Mouse (Mus musculus) megakaryocyte, embryonic 14.5 days (primary cell): ENCODE measurements around the gene Thtpa. TPM values are rescaled to one million over a fixed set of nuclear protein-coding genes. Genes with fewer than 3 reads are reported as not detected.

Experiments
- H3K27me3 ChIP-seq: replicated peaks from 2 replicates; pipeline ENCODE3; 2012; ENCODE audit warnings: inconsistent platforms
- H3K36me3 ChIP-seq: replicated peaks from 2 replicates; pipeline ENCODE3; 2012; ENCODE audit warnings: low read length, inconsistent platforms, mixed read lengths
- H3K4me1 ChIP-seq: 2 replicates; pipeline ENCODE4 v1.6.1; 2012; ENCODE audit warnings: inconsistent platforms
- H3K4me3 ChIP-seq: replicated peaks from 2 replicates; pipeline ENCODE3; 2012; ENCODE audit warnings: moderate library complexity, mild to moderate bottlenecking, inconsistent platforms
- H3K9me3 ChIP-seq: 2 replicates; pipeline ENCODE4 v1.6.1; 2012; ENCODE audit warnings: inconsistent platforms
- FLI1 ChIP-seq: IDR thresholded peaks from 2 replicates; pipeline ENCODE4 v1.6.1; 2012; ENCODE audit warnings: low read length, inconsistent platforms, mixed read lengths
- GATA1 ChIP-seq: IDR thresholded peaks from 3 replicates; pipeline ENCODE4 v1.6.1; 2012; ENCODE audit warnings: mixed read lengths, low read length, inconsistent platforms, borderline replicate concordance
- polyA plus RNA-seq: library from polyadenylated mRNA; stranded (reverse); fragments of >175 nt; gene quantifications from 2 replicates; pipeline ENCODE4 v1.2.3, GENCODE M21; 2012; ENCODE audit warnings: low replicate concordance; ENCODE audit not compliant: insufficient read depth

Thtpa gene
- polyA plus RNA-seq, 1 experiment = 2.4 TPM

- H3K9me3 ChIP-seq = peaks cover 6% of the 10 kb centered on the region; the same call in 1 of the 2 replicates
- peak overlapping the region; percentile 92 for H3K4me3 ChIP-seq
- no peaks in the 10 kb centered on the region for H3K36me3 ChIP-seq
- TF ChIP-seq GATA1 = no peak
- no peak for TF ChIP-seq FLI1
- H3K4me1 ChIP-seq = peaks cover 66% of the 10 kb centered on the region
- H3K27me3 ChIP-seq = peaks cover 91% of the 10 kb centered on the region
These were observed 19.5 kb downstream of the Thtpa start for GRCm38 (mm10) chr14:55113975-55114645.

DNA sequence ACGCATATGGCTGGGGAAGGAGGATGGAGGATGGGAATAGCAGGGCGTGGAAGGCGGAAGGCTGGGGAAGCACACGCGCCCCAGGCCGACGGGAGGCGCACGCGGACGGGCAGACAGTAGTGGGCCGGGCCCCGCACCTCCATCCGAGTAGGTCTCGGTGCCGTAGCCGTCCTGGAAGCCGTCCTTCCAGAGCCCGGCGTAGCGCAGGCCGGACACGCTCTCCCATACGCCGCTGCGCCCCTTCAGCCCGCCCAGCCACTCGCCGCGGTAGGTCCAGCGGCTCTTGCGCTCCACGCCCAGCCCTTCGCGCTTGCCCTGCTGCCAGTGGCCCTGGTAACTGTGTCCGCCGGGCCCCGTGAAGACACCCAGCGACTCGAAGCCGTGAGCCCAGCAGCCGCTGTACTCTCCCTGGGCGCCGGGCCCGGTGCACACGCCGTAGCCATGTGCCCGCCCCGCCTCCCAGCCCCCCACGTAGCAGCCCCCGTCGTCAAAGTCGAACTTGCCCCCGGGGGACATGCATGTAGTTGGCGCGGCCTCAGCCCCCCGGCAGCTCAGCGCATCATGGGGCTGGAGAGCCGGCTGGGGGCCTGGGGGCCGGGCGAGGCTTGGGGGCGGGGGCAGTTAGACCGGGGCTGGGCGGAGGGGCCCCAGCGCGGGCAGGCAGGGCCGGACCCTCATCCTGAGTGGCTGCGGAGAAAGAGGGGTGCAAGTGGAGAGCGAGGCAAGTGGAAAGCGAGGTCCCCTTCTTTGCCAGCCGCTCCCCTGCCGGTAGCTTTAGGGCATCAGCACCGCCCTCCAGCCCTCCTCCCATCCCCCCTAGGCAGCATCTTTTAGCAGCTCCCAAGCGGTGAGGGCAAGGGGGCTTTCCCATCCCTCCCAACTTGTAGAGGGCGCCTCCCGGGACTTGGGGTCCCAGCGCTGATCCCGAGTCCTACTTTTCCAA, 20.4 kb downstream of the Thtpa start:
- peak overlapping the region; percentile 92 for H3K4me3 ChIP-seq
- no peak for TF ChIP-seq GATA1
- no peak for TF ChIP-seq FLI1
- no peaks in the 10 kb centered on the region for H3K36me3 ChIP-seq
- H3K9me3 ChIP-seq = peaks cover 6% of the 10 kb centered on the region; the same call in 1 of the 2 replicates
- H3K4me1 ChIP-seq = peaks cover 57% of the 10 kb centered on the region
- H3K27me3 ChIP-seq = peaks cover 86% of the 10 kb centered on the region

GRCm38 (mm10) chr14:55115846-55116245, 21.3 kb downstream of the Thtpa start:
- TF ChIP-seq GATA1 = no peak
- no peak for TF ChIP-seq FLI1
- H3K4me1 ChIP-seq = peaks cover 49% of the 10 kb centered on the region
- no peak overlapping the region for H3K4me3 ChIP-seq
- H3K9me3 ChIP-seq = peaks cover 6% of the 10 kb centered on the region; the same call in 1 of the 2 replicates
- H3K36me3 ChIP-seq = no peaks in the 10 kb centered on the region
- peaks cover 80% of the 10 kb centered on the region for H3K27me3 ChIP-seq

DNA sequence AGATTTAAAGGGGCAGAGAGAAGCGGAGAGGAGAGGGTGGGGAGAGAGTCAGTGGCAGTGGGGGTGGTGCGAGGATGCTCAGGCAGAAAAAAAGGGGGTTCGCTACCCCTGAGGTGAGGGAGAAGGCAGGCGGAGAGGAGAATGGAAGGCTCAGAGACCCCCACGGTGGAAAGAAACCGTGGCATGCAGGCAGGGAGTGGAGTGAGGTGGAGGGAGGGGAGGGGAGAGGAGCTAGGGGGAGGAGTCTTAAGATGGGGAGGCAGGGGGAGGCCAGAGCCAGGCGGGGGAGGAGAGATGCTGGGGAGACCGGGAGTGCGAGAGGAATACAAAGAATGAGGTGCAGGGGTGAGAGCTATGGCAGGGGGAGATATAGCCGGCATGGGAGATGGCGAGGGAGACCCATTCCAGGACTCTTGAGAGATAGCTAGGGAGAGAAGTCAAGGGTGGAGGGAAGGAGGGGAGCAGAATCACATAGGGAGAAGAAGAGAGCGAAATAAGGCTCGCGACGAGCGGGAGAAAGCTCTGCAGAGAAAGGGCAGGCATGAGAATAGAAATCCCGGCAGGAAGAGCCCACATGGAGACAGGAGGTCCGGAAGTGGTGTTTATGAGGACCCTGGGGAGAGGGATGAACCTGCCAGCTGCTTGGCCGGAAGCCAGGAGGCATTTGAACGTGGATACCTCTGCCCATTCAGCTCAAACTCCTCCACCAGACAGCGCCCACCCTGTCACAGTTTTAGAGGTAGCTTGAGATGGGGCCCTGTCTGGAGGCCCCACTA, 22.0 kb downstream of the Thtpa start, which contains the start of gene Jph4:
Gene Jph4, minus strand, starts transcription at position 511 of the 776 bp plus-strand sequence.
- Histone ChIP-seq H3K27me3 (peaks cover 74% of the 10 kb centered on the region), H3K4me3 (no peak within 1 kb of the TSS)
- TF ChIP-seq GATA1 (no peak), FLI1 (no peak)

DNA sequence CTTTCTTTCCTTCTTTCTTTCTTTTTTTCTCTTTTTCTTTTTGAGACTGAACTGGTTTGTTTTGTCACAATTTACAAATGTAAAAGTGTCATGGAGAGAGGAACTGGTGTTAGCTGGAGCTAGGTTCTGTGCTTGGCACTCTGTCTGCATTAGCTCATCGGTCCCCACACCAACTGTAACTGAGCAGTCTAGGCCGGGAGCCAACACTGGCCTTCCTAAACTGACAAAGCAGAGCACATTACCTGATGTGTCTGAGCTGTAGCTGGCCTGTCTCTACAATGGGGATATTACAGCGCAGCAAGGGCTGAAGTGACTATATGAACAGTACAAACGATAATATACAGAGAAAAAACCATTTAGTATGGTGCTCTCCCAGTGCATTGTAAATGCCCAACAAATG, 24.3 kb downstream of the Thtpa start:
- TF ChIP-seq FLI1 (no peak), GATA1 (no peak)
- H3K4me3 ChIP-seq = no peak overlapping the region
- peaks cover 72% of the 10 kb centered on the region for H3K27me3 ChIP-seq
- H3K9me3 ChIP-seq = 0 out of 2 replicates have a peak, but pooled peaks cover under 1% of the 10 kb centered on the region
- peaks cover 53% of the 10 kb centered on the region for H3K4me1 ChIP-seq
- H3K36me3 ChIP-seq = no peaks in the 10 kb centered on the region

More for the DNA sequence above, 22.0 kb downstream of the Thtpa start, which contains the start of gene Jph4:
- H3K4me1 ChIP-seq = peaks cover 46% of the 10 kb centered on the region
- H3K36me3 ChIP-seq = no peaks in the 10 kb centered on the region
- H3K9me3 ChIP-seq = peaks cover 6% of the 10 kb centered on the region; the same call in 1 of the 2 replicates

GRCm38 (mm10) chr14:55119421-55120134, 25.0 kb downstream of the Thtpa start:
- Histone ChIP-seq H3K27me3 (peaks cover 71% of the 10 kb centered on the region), H3K36me3 (no peaks in the 10 kb centered on the region), H3K9me3 (no peaks in the 10 kb centered on the region), H3K4me1 (peaks cover 49% of the 10 kb centered on the region), H3K4me3 (no peak overlapping the region)
- TF ChIP-seq GATA1 = no peak
- no peak for TF ChIP-seq FLI1

- Histone ChIP-seq H3K9me3 (peaks cover 6% of the 10 kb centered on the region), H3K4me1 (peaks cover 30% of the 10 kb centered on the region), H3K4me3 (peak overlapping the region; percentile 74), H3K27me3 (peaks cover 69% of the 10 kb centered on the region), H3K36me3 (no peaks in the 10 kb centered on the region)
- no peak for TF ChIP-seq GATA1
- TF ChIP-seq FLI1 = no peak
These were observed 27.4 kb downstream of the Thtpa start for GRCm38 (mm10) chr14:55121947-55122346.

- H3K27me3 ChIP-seq = peaks cover 68% of the 10 kb centered on the region
- no peak for TF ChIP-seq FLI1
- TF ChIP-seq GATA1 = no peak
- H3K36me3 ChIP-seq = no peaks in the 10 kb centered on the region
- H3K4me3 ChIP-seq = peak overlapping the region; percentile 74
- H3K9me3 ChIP-seq = peaks cover 6% of the 10 kb centered on the region
- H3K4me1 ChIP-seq = peaks cover 27% of the 10 kb centered on the region
These were observed 27.8 kb downstream of the Thtpa start for GRCm38 (mm10) chr14:55122359-55122758.

DNA sequence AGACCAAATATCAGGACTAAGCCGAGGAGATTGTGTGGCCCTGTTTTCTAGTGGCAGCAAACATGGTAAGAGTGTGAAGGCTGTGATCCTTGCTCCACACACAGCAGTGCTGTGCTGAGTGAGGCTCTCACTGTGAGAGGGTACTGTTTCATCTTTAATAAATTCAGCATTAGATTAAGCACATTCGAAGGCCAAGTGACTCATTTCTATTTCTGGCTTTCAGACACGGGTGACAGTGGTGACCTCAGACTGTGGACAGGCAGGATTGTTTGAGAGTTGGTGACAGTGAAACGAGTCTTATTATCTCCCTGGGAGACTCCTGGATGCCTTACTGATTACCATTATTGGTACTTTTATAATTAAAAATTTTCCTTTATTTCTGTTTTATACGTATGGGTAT, 31.1 kb downstream of the Thtpa start:
- no peak for TF ChIP-seq GATA1
- no peak for TF ChIP-seq FLI1
- H3K9me3 ChIP-seq = peaks cover 6% of the 10 kb centered on the region
- peaks cover 17% of the 10 kb centered on the region for H3K4me1 ChIP-seq
- no peak overlapping the region for H3K4me3 ChIP-seq
- H3K27me3 ChIP-seq = peaks cover 71% of the 10 kb centered on the region
- H3K36me3 ChIP-seq = no peaks in the 10 kb centered on the region
